Comparison of ENCODE assay signal across 14 mouse cellular contexts in the genomic region with DNA sequence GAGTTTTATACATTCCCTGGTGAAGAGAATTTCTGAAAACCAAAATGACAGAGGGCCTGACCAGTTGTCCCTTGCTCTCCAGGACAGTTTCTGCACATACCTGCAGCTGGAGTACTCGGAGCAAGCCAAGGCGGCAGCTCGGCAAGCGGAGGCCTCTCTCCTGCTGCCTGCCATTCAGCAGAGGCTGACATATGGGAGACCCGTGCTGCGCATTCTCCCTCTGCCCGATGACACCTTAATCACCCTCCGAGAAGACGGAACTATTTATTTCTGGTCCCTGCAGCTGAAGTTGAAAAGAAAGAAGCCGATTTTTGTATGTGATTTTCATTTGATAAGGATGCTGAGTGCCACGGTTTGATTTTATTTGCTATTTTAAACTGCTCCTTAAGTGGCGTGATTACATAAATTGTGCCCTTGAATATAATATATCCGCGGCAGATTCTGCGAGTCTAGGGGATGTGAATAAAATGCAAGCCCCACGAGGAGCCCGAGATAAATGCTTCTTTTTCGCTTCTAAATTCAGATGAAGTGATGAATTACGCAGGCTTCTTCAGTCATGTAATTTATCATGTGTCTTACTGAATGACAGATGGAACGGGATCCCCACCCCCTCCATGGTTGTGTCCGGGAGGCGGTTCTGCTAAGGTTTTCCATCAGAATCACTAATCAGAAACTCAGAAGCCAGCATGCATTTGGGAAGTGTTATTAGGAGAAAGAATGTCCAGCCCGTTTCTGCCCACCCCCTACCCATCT. TPM values are rescaled to one million over a fixed set of nuclear protein-coding genes. Genes with fewer than 3 reads are reported as not detected.
DNase-seq lines count a peak whose midpoint lies in the region; ATAC-seq and TF ChIP-seq lines count a peak whose summit lies in the region.
"Had no signal": no experiment of that assay in that cellular context is flagged by ENCODE, and none has a peak within 500 bp of the region (broad histone marks: within the 10 kb centered on the region; RNA-seq: fewer than 3 reads in every experiment).

No protein-coding gene starts in this region.

- H3K4me3 ChIP-seq in neural tube, embryonic 11.5 days (ENCODE audit: low read depth, low read length), result no peak overlapping the region
- H3K4me3 ChIP-seq in layer of hippocampus, adult 2 months, result peak overlapping the region; percentile 15; the same call in 1 of the 2 replicates
- H3K4me3 ChIP-seq in neural tube, embryonic 13.5 days, result no peak overlapping the region
- H3K4me3 ChIP-seq: embryonic facial prominence, embryonic 13.5 days; heart, embryonic 10.5 days had no signal

- no peaks in the 10 kb centered on the region for H3K27me3 ChIP-seq in neural tube, embryonic 11.5 days (ENCODE audit: control insufficient read depth, insufficient read depth, low read length)
- no peaks in the 10 kb centered on the region for H3K27me3 ChIP-seq in neural tube, embryonic 13.5 days
- H3K27me3 ChIP-seq: embryonic facial prominence, embryonic 13.5 days had no signal

- H3K36me3 ChIP-seq in neural tube, embryonic 11.5 days (ENCODE audit: control insufficient read depth, insufficient read depth, low read length), result no peaks in the 10 kb centered on the region
- no peaks in the 10 kb centered on the region for H3K36me3 ChIP-seq in neural tube, embryonic 13.5 days
- H3K36me3 ChIP-seq: embryonic facial prominence, embryonic 13.5 days; heart, embryonic 10.5 days had no signal

- H3K27ac ChIP-seq in neural tube, embryonic 11.5 days (ENCODE audit: low read depth, low read length), result 0 out of 2 replicates have a peak overlapping the region, but pooled peaks have one; percentile 42
- H3K27ac ChIP-seq in layer of hippocampus, adult 2 months, result peak overlapping the region; percentile 84
- H3K27ac ChIP-seq in neural tube, embryonic 13.5 days (replicated peaks), result peak overlapping the region; percentile 30
- H3K27ac ChIP-seq: embryonic facial prominence, embryonic 13.5 days; heart, embryonic 10.5 days had no signal

- no peak for ATAC-seq in neural tube, embryonic 11.5 days (ENCODE audit: insufficient read depth, low FRiP score, low TSS enrichment)
- ATAC-seq in neural tube, embryonic 13.5 days (ENCODE audit: low read depth), result no peak

- no peak for TF ChIP-seq CTCF in layer of hippocampus, adult 2 months (conservative IDR thresholded peaks at IDR 0.05)

- H3K9ac ChIP-seq in neural tube, embryonic 11.5 days (ENCODE audit: low read length), result no peak overlapping the region
- no peak overlapping the region; the same call in 1 of the 2 replicates for H3K9ac ChIP-seq in neural tube, embryonic 13.5 days
- H3K9ac ChIP-seq: embryonic facial prominence, embryonic 13.5 days had no signal

- no peaks in the 10 kb centered on the region for H3K9me3 ChIP-seq in neural tube, embryonic 11.5 days (ENCODE audit: control insufficient read depth, low read length)
- no peaks in the 10 kb centered on the region for H3K9me3 ChIP-seq in neural tube, embryonic 13.5 days
- H3K9me3 ChIP-seq: heart, embryonic 10.5 days had no signal

- no peaks in the 10 kb centered on the region; the same call in 1 of the 2 replicates for H3K4me1 ChIP-seq in neural tube, embryonic 11.5 days (ENCODE audit: control insufficient read depth, insufficient read depth, low read length)
- H3K4me1 ChIP-seq in neural tube, embryonic 13.5 days (replicated peaks), result peaks cover 23% of the 10 kb centered on the region

- WGBS in neural tube, embryonic 11.5 days, result 73% methylated on average over 23 of the region's 23 CpGs
- WGBS in neural tube, embryonic 13.5 days, result 43% methylated on average over 23 of the region's 23 CpGs

- peak; percentile 79 to 81 for DNase-seq in cerebellum, postnatal 10 days
- no peak for DNase-seq in cerebellum, adult 9-11 months
- DNase-seq in neural tube, embryonic 11.5 days (ENCODE audit: low spot score), result no peak
- no peak for DNase-seq in neural tube, embryonic 10.5 days (ENCODE audit: extremely low spot score, low spot score)
- DNase-seq in layer of hippocampus, adult 2 months (ENCODE audit: low spot score in 2 of 2), result peak; percentile 63 to 77
- DNase-seq in kidney, postnatal 10 days, result no peak
- no peak for DNase-seq in urinary bladder, postnatal 14 days (ENCODE audit: low spot score)
- DNase-seq: adrenal gland, postnatal 25 days had no signal

- no peak overlapping the region for H3K4me2 ChIP-seq in neural tube, embryonic 11.5 days (ENCODE audit: low read depth)
- H3K4me2 ChIP-seq in neural tube, embryonic 13.5 days, result peak overlapping the region; percentile 22; the same call in 1 of the 2 replicates
- H3K4me2 ChIP-seq: embryonic facial prominence, embryonic 13.5 days had no signal

RNA-seq across cellular contexts. Expression of a gene that starts 24.9 kb away (rescaled TPM):
- polyA plus RNA-seq in neural tube, embryonic 11.5 days (2014; fragmentation: Nextera tagmentation; extraction: Ambion mirVana), result not detected in 2 replicates
- total RNA-seq in layer of hippocampus, adult 2 months (2021), result 1 to 10 TPM in 1 of 2 experiments, under 1 TPM in 1; 0.41 to 1.0 TPM
- 0.60 and 0.96 TPM in 2 replicates for polyA plus RNA-seq in neural tube, embryonic 13.5 days (2015; fragmentation: Nextera tagmentation; extraction: Ambion mirVana)
- total RNA-seq: adrenal gland, postnatal 25 days; gastrocnemius, adult 18-20 months; liver, adult 2 months had no signal
- polyA plus RNA-seq: heart, embryonic 10.5 days; large intestine, adult 2 months; liver, adult 2 months had no signal

Comparison
In these comparisons a context has a peak if more than half of its experiments do, and no peak if none do; other contexts are left out.
1. DNase-seq: peak in cerebellum, postnatal 10 days (2 of 2) and layer of hippocampus, adult 2 months (2 of 2); none in cerebellum, adult 9-11 months (single experiment), neural tube, embryonic 11.5 days (single experiment), neural tube, embryonic 10.5 days (single experiment), kidney, postnatal 10 days (single experiment) and urinary bladder, postnatal 14 days (single experiment).
2. H3K27ac ChIP-seq: peak in every context shown above with its lines; median percentile 84 in layer of hippocampus, adult 2 months; 42 in neural tube, embryonic 11.5 days; 30 in neural tube, embryonic 13.5 days.